ENCODE assay signal across 15 mouse cellular contexts in the genomic region with DNA sequence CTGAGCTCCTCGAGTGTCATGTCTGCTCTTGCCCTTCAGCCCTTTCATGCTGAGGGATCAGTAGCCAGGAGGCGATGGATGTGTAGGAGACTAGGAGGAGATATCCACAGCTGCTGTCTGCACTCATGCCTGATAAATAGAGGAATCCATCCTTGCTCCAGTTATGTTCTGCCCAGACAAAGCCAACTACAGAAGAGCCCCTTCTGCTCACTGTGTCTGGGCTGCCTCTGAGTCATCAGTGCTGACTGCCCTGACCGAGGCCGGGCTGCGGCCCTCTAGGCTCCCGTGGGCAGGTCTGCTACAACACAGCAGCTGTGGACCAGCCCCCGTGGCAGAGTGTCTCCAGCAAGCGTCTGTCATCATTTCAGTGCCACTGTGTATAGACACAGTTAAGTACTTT. TPM values are rescaled to one million over a fixed set of nuclear protein-coding genes. Genes with fewer than 3 reads are reported as not detected.
DNase-seq lines count a peak whose midpoint lies in the region; ATAC-seq and TF ChIP-seq lines count a peak whose summit lies in the region.
"Had no signal": no experiment of that assay in that cellular context is flagged by ENCODE, and none has a peak within 500 bp of the region (broad histone marks: within the 10 kb centered on the region; RNA-seq: fewer than 3 reads in every experiment).

No protein-coding gene starts in this region.

- 66% methylated on average over 8 of the region's 8 CpGs for WGBS in kidney, embryonic 14.5 days

- no peaks in the 10 kb centered on the region; the same call in 1 of the 2 replicates for H3K4me1 ChIP-seq in kidney, embryonic 14.5 days (ENCODE audit: control insufficient read depth, insufficient read depth, low read length)
- H3K4me1 ChIP-seq in embryonic fibroblast, embryonic 13.5 days (ENCODE audit: control insufficient read depth, insufficient read depth, low read length): peaks cover 20% of the 10 kb centered on the region

- H3K27ac ChIP-seq in kidney, embryonic 14.5 days (ENCODE audit: low read depth, low read length): no peak overlapping the region
- peak overlapping the region; percentile 21 for H3K27ac ChIP-seq in embryonic fibroblast, embryonic 13.5 days (ENCODE audit: insufficient read depth, low read length)
- H3K27ac ChIP-seq: heart, embryonic 15.5 days; lung, embryonic 15.5 days; neural tube, embryonic 13.5 days had no signal

- H3K79me2 ChIP-seq in C2C12 (ENCODE audit: control insufficient read depth, insufficient read depth): no peaks in the 10 kb centered on the region

- peaks cover 3% of the 10 kb centered on the region for H3K79me3 ChIP-seq in C2C12 (ENCODE audit: low read depth)

- H3K27me3 ChIP-seq in kidney, embryonic 14.5 days (ENCODE audit: control insufficient read depth, insufficient read depth, low read length): no peaks in the 10 kb centered on the region
- H3K27me3 ChIP-seq in C2C12 (ENCODE audit: control insufficient read depth, insufficient read depth, insufficient read length): no peaks in the 10 kb centered on the region
- H3K27me3 ChIP-seq: heart, embryonic 15.5 days; lung, embryonic 15.5 days had no signal

- no peak overlapping the region for H3K9ac ChIP-seq in kidney, embryonic 14.5 days (ENCODE audit: low read depth, low read length)
- H3K9ac ChIP-seq: heart, embryonic 15.5 days; lung, embryonic 15.5 days; neural tube, embryonic 13.5 days had no signal

- no peaks in the 10 kb centered on the region for H3K36me3 ChIP-seq in kidney, embryonic 14.5 days (ENCODE audit: control insufficient read depth, insufficient read depth, low read length)
- H3K36me3 ChIP-seq in C2C12 (ENCODE audit: control insufficient read depth, insufficient read depth): no peaks in the 10 kb centered on the region
- H3K36me3 ChIP-seq: heart, embryonic 15.5 days; lung, embryonic 15.5 days; neural tube, embryonic 13.5 days had no signal

- no peaks in the 10 kb centered on the region for H3K9me3 ChIP-seq in kidney, embryonic 14.5 days (ENCODE audit: control insufficient read depth, low read length)
- H3K9me3 ChIP-seq: heart, embryonic 15.5 days; lung, embryonic 15.5 days; neural tube, embryonic 13.5 days had no signal

- no peak overlapping the region for H3K4me2 ChIP-seq in kidney, embryonic 14.5 days (replicated peaks; ENCODE audit: low read depth, low read length)
- H3K4me2 ChIP-seq: heart, embryonic 15.5 days; liver, embryonic 11.5 days; lung, embryonic 15.5 days; neural tube, embryonic 13.5 days had no signal

- ATAC-seq in kidney, embryonic 14.5 days (ENCODE audit: low FRiP score, low TSS enrichment): 0 out of 2 replicates have a peak, but pooled peaks have one; percentile 26
- ATAC-seq: activated CD4-positive, CD25-positive, alpha-beta regulatory T cell, adult 4 months had no signal

- no peak for TF ChIP-seq CTCF in C2C12 (IDR thresholded peaks at IDR 0.05; ENCODE audit: control insufficient read depth, insufficient read depth, insufficient read length)
- TF ChIP-seq CTCF in embryonic fibroblast, embryonic 13.5 days (IDR thresholded peaks at IDR 0.05; ENCODE audit: borderline replicate concordance, insufficient read depth, low read length): no peak

- TF ChIP-seq POLR2A in embryonic fibroblast, embryonic 13.5 days (IDR thresholded peaks at IDR 0.05; ENCODE audit: low read depth, low read length): no peak

- no peak overlapping the region for H3ac ChIP-seq in C2C12 (ENCODE audit: control insufficient read depth, insufficient read length, low read depth)

- no peak overlapping the region for H3K4me3 ChIP-seq in kidney, embryonic 14.5 days (ENCODE audit: low read length)
- H3K4me3 ChIP-seq in C2C12 (ENCODE audit: insufficient read depth, poor library complexity, severe bottlenecking): no peak overlapping the region
- no peak overlapping the region for H3K4me3 ChIP-seq in embryonic fibroblast, embryonic 13.5 days (ENCODE audit: insufficient read depth, low read length)
- H3K4me3 ChIP-seq: heart, embryonic 15.5 days; lung, embryonic 15.5 days; neural tube, embryonic 13.5 days had no signal

- peak; percentile 34 to 57 for DNase-seq in cerebellum, postnatal 14 days
- DNase-seq in cerebellum, adult 9-11 months: no peak
- no peak for DNase-seq in kidney, postnatal 4 days
- no peak for DNase-seq in natural killer cell, adult 2 months (ENCODE audit: low spot score in 2 of 2)
- DNase-seq in urinary bladder, postnatal 14 days (ENCODE audit: low spot score): no peak
- DNase-seq: kidney, adult 8-10 months; thymus, adult 2 months had no signal

TF ChIP-seq in C2C12, 6 proteins besides CTCF, POLR2A, EP300 and RAD21:
- TF ChIP-seq MYOD1 (IDR thresholded peaks at IDR 0.05; ENCODE audit: control insufficient read depth, insufficient read length, low read depth) (peak; percentile 10), CEBPB (IDR thresholded peaks at IDR 0.05; ENCODE audit: low read depth) (no peak), MYOG (IDR thresholded peaks at IDR 0.05; ENCODE audit: control insufficient read depth, extremely low read depth, insufficient read length) (no peak)

RNA-seq across cellular contexts. Expression of gene Lrrc4, which starts 30.8 kb away (rescaled TPM):
- 1.6 and 2.8 TPM in 2 replicates for polyA plus RNA-seq in kidney, embryonic 14.5 days (2014; fragmentation: Nextera tagmentation; extraction: Ambion mirVana)
- 0.32 TPM for polyA plus RNA-seq in C2C12 (2012; fragmentation: generic; extraction: Trizol)
- 0.35 and 0.37 TPM in 2 replicates for polyA plus RNA-seq in embryonic fibroblast, embryonic 13.5 days (2011; ENCODE audit: insufficient read length, low read depth, missing spikeins)

Comparison
In these comparisons a context has a peak if more than half of its experiments do, and no peak if none do; other contexts are left out.
1. DNase-seq: peak in cerebellum, postnatal 14 days (2 of 2); none in cerebellum, adult 9-11 months (single experiment), kidney, postnatal 4 days (0 of 2), natural killer cell, adult 2 months (0 of 2) and urinary bladder, postnatal 14 days (single experiment).